9 mouse cellular contexts compared by ENCODE assay signal in genomic region chr2:31448756-31449440, GRCm38 (mm10). TPM values are rescaled to one million over a fixed set of nuclear protein-coding genes. Genes with fewer than 3 reads are reported as not detected.
DNase-seq lines count a peak whose midpoint lies in the region; ATAC-seq lines count a peak whose summit lies in the region.
"Had no signal": no experiment of that assay in that cellular context is flagged by ENCODE, and none has a peak within 500 bp of the region (broad histone marks: within the 10 kb centered on the region; RNA-seq: fewer than 3 reads in every experiment).

No protein-coding gene starts in this region.

- peak overlapping the region; percentile 41; the same call in 1 of the 2 replicates for H3K27ac ChIP-seq in limb, embryonic 12.5 days
- H3K27ac ChIP-seq in limb, embryonic 10.5 days: no peak overlapping the region
- H3K27ac ChIP-seq in forebrain, embryonic 15.5 days (replicated peaks): peak overlapping the region; percentile 21
- peak overlapping the region; percentile 49 for H3K27ac ChIP-seq in intestine, embryonic 16.5 days (ENCODE audit: low read length)
- peak overlapping the region; percentile 45 for H3K27ac ChIP-seq in stomach, embryonic 15.5 days
- H3K27ac ChIP-seq: liver, embryonic 15.5 days had no signal

- H3K27me3 ChIP-seq in limb, embryonic 12.5 days: no peaks in the 10 kb centered on the region
- H3K27me3 ChIP-seq in limb, embryonic 10.5 days (ENCODE audit: low read depth, poor library complexity, severe bottlenecking): peaks cover 8% of the 10 kb centered on the region; the same call in 1 of the 2 replicates
- no peaks in the 10 kb centered on the region for H3K27me3 ChIP-seq in forebrain, embryonic 15.5 days
- H3K27me3 ChIP-seq in intestine, embryonic 16.5 days (replicated peaks; ENCODE audit: control insufficient read depth, insufficient read depth, low read length): no peaks in the 10 kb centered on the region
- no peaks in the 10 kb centered on the region for H3K27me3 ChIP-seq in stomach, embryonic 15.5 days (replicated peaks)
- H3K27me3 ChIP-seq: liver, embryonic 15.5 days had no signal

- no peak overlapping the region for H3K4me2 ChIP-seq in limb, embryonic 12.5 days
- no peak overlapping the region for H3K4me2 ChIP-seq in forebrain, embryonic 15.5 days (replicated peaks)
- no peak overlapping the region for H3K4me2 ChIP-seq in intestine, embryonic 16.5 days (ENCODE audit: low read depth, low read length)
- H3K4me2 ChIP-seq in stomach, embryonic 15.5 days: no peak overlapping the region
- H3K4me2 ChIP-seq: liver, embryonic 15.5 days had no signal

- ATAC-seq in limb, embryonic 12.5 days (ENCODE audit: insufficient number of reproducible peaks, insufficient read depth, low FRiP score, low TSS enrichment, low read depth): no peak
- ATAC-seq in forebrain, embryonic 15.5 days (replicated peaks): peak; percentile 43; the same call in 1 of the 2 replicates
- no peak for ATAC-seq in intestine, embryonic 16.5 days
- no peak for ATAC-seq in stomach, embryonic 15.5 days (ENCODE audit: insufficient read depth, low FRiP score, low read depth)

- no peaks in the 10 kb centered on the region for H3K9me3 ChIP-seq in limb, embryonic 12.5 days
- no peaks in the 10 kb centered on the region for H3K9me3 ChIP-seq in limb, embryonic 10.5 days (replicated peaks)
- no peaks in the 10 kb centered on the region for H3K9me3 ChIP-seq in forebrain, embryonic 15.5 days
- H3K9me3 ChIP-seq in intestine, embryonic 16.5 days (ENCODE audit: control insufficient read depth, low read length): no peaks in the 10 kb centered on the region
- H3K9me3 ChIP-seq in stomach, embryonic 15.5 days: no peaks in the 10 kb centered on the region
- H3K9me3 ChIP-seq: liver, embryonic 15.5 days had no signal

- no peak overlapping the region for H3K9ac ChIP-seq in limb, embryonic 12.5 days (replicated peaks)
- no peak overlapping the region for H3K9ac ChIP-seq in forebrain, embryonic 15.5 days (replicated peaks)
- H3K9ac ChIP-seq in intestine, embryonic 16.5 days (ENCODE audit: low read depth, low read length): no peak overlapping the region
- H3K9ac ChIP-seq in stomach, embryonic 15.5 days: no peak overlapping the region
- H3K9ac ChIP-seq: liver, embryonic 15.5 days had no signal

- WGBS in limb, embryonic 12.5 days: 56% methylated on average over 3 of the region's 3 CpGs
- 61% methylated on average over 3 of the region's 3 CpGs for WGBS in limb, embryonic 10.5 days
- 36% methylated on average over 3 of the region's 3 CpGs for WGBS in forebrain, embryonic 15.5 days
- 54% methylated on average over 3 of the region's 3 CpGs for WGBS in intestine, embryonic 16.5 days
- WGBS in stomach, embryonic 15.5 days: 53% methylated on average over 3 of the region's 3 CpGs

- no peak for DNase-seq in limb, embryonic 10.5 days (ENCODE audit: low spot score)
- DNase-seq in adrenal gland, postnatal 4 days (ENCODE audit: low spot score in 2 of 2): no peak
- DNase-seq in embryo, embryonic 10 days (ENCODE audit: low spot score): no peak
- DNase-seq: spleen, adult 18-20 months had no signal

- H3K4me3 ChIP-seq in limb, embryonic 12.5 days (replicated peaks): no peak overlapping the region
- H3K4me3 ChIP-seq in limb, embryonic 10.5 days: no peak overlapping the region
- no peak overlapping the region for H3K4me3 ChIP-seq in forebrain, embryonic 15.5 days
- no peak overlapping the region for H3K4me3 ChIP-seq in intestine, embryonic 16.5 days (ENCODE audit: low read length)
- no peak overlapping the region for H3K4me3 ChIP-seq in stomach, embryonic 15.5 days (replicated peaks)
- H3K4me3 ChIP-seq: liver, embryonic 15.5 days had no signal

- peaks cover 35% of the 10 kb centered on the region for H3K4me1 ChIP-seq in limb, embryonic 12.5 days (replicated peaks)
- H3K4me1 ChIP-seq in limb, embryonic 10.5 days: peaks cover 56% of the 10 kb centered on the region
- peaks cover 22% of the 10 kb centered on the region for H3K4me1 ChIP-seq in forebrain, embryonic 15.5 days
- H3K4me1 ChIP-seq in intestine, embryonic 16.5 days (ENCODE audit: control insufficient read depth, insufficient read depth, low read length): peaks cover 33% of the 10 kb centered on the region
- H3K4me1 ChIP-seq in stomach, embryonic 15.5 days: peaks cover 47% of the 10 kb centered on the region

- H3K36me3 ChIP-seq in limb, embryonic 12.5 days: no peaks in the 10 kb centered on the region
- H3K36me3 ChIP-seq in limb, embryonic 10.5 days: no peaks in the 10 kb centered on the region
- H3K36me3 ChIP-seq in forebrain, embryonic 15.5 days: no peaks in the 10 kb centered on the region
- H3K36me3 ChIP-seq in intestine, embryonic 16.5 days (ENCODE audit: control insufficient read depth, insufficient read depth, low read length): no peaks in the 10 kb centered on the region
- H3K36me3 ChIP-seq in stomach, embryonic 15.5 days: no peaks in the 10 kb centered on the region
- H3K36me3 ChIP-seq: liver, embryonic 15.5 days had no signal

RNA-seq across cellular contexts. Expression of gene Ass1, which starts 21.1 kb away (rescaled TPM):
- 5.5 and 6.5 TPM in 2 replicates for polyA plus RNA-seq in limb, embryonic 12.5 days (2016; fragmentation: Nextera tagmentation; extraction: Ambion mirVana)
- polyA plus RNA-seq in limb, embryonic 10.5 days (2016; fragmentation: Nextera tagmentation; extraction: Ambion mirVana): 6.1 and 6.8 TPM in 2 replicates
- polyA plus RNA-seq in forebrain, embryonic 15.5 days (2015; fragmentation: Nextera tagmentation; extraction: Ambion mirVana): 4.5 and 6.3 TPM in 2 replicates
- polyA plus RNA-seq in intestine, embryonic 16.5 days (2015; fragmentation: Nextera tagmentation; extraction: Ambion mirVana): 374 and 535 TPM in 2 replicates
- 153 and 178 TPM in 2 replicates for polyA plus RNA-seq in stomach, embryonic 15.5 days (2015; fragmentation: Nextera tagmentation; extraction: Ambion mirVana)
- total RNA-seq in adrenal gland, postnatal 4 days (2021): 10 to 100 TPM; 53.1 to 95.2 TPM

Comparison
In these comparisons a context has a peak if more than half of its experiments do, and no peak if none do; other contexts are left out.
1. RNA of gene Ass1, which starts 21.1 kb away (polyA plus RNA-seq): 374 to 535 TPM in intestine, embryonic 16.5 days and 153 to 178 TPM in stomach, embryonic 15.5 days; 6.1 to 6.8 TPM in limb, embryonic 10.5 days, 4.5 to 6.3 TPM in forebrain, embryonic 15.5 days and 5.5 to 6.5 TPM in limb, embryonic 12.5 days; every median in the first group is over 10 times any median in the second.